ENCODE assay signal across 7 mouse cellular contexts in genomic region chr15:100761419-100762185, GRCm38 (mm10). TPM values are rescaled to one million over a fixed set of nuclear protein-coding genes. Genes with fewer than 3 reads are reported as not detected.
A peak's percentile ranks its signal among the peaks of the same experiment; 100 is the strongest.
DNase-seq lines count a peak whose midpoint lies in the region; ATAC-seq and TF ChIP-seq lines count a peak whose summit lies in the region.

Slc4a8 (plus strand) TSS chr15:100761747.

- peak; percentile 88 for DNase-seq in adrenal gland, postnatal 25 days
- DNase-seq in embryonic facial prominence, embryonic 14.5 days (ENCODE audit: low spot score): peak; percentile 95
- DNase-seq in heart, adult 8-10 months (ENCODE audit: low spot score): peak; percentile 83
- peak; percentile 87 for DNase-seq in kidney, adult 9 months
- peak; percentile 94 for DNase-seq in limb, embryonic 14.5 days (ENCODE audit: low spot score)
- peak; percentile 63 to 93 for DNase-seq in spleen, adult 2 months (ENCODE audit: low read depth in 1 of 2, low spot score in 2 of 2)

- no peaks in the 10 kb centered on the region for H3K9me3 ChIP-seq in embryonic facial prominence, embryonic 14.5 days (ENCODE audit: control insufficient read depth, low read length)
- H3K9me3 ChIP-seq in limb, embryonic 14.5 days (ENCODE audit: control insufficient read depth, low read length): no peaks in the 10 kb centered on the region
- no peaks in the 10 kb centered on the region for H3K9me3 ChIP-seq in midbrain, embryonic 16.5 days (replicated peaks; ENCODE audit: control insufficient read depth, low read length, poor library complexity, severe bottlenecking)

- H3K4me2 ChIP-seq in embryonic facial prominence, embryonic 14.5 days (ENCODE audit: low read depth, low read length): peak within 1 kb of the TSS; percentile 89
- H3K4me2 ChIP-seq in limb, embryonic 14.5 days (replicated peaks; ENCODE audit: low read depth, low read length, severe bottlenecking): peak within 1 kb of the TSS; percentile 93
- H3K4me2 ChIP-seq in midbrain, embryonic 16.5 days (ENCODE audit: low read length): peak within 1 kb of the TSS; percentile 67

- H3K4me1 ChIP-seq in embryonic facial prominence, embryonic 14.5 days (ENCODE audit: control insufficient read depth, insufficient read depth, low read length): peaks cover 6% of the 10 kb centered on the region; the same call in 1 of the 2 replicates
- H3K4me1 ChIP-seq in limb, embryonic 14.5 days (ENCODE audit: control insufficient read depth, insufficient read depth, low read length): peaks cover 10% of the 10 kb centered on the region; the same call in 1 of the 2 replicates
- H3K4me1 ChIP-seq in midbrain, embryonic 16.5 days (ENCODE audit: control insufficient read depth, insufficient read depth, low read length): peaks cover 17% of the 10 kb centered on the region
- H3K4me1 ChIP-seq in spleen, adult 2 months (ENCODE audit: control insufficient read depth, insufficient read depth, insufficient read length): peaks cover 15% of the 10 kb centered on the region

- H3K27ac ChIP-seq in embryonic facial prominence, embryonic 14.5 days (replicated peaks; ENCODE audit: low read depth, low read length): peak within 1 kb of the TSS; percentile 58; the same call in 1 of the 2 replicates
- 0 out of 2 replicates have a peak within 1 kb of the TSS, but pooled peaks have one; percentile 39 for H3K27ac ChIP-seq in limb, embryonic 14.5 days (replicated peaks; ENCODE audit: low read depth, low read length)
- peak within 1 kb of the TSS; percentile 95 for H3K27ac ChIP-seq in midbrain, embryonic 16.5 days (ENCODE audit: low read length)
- H3K27ac ChIP-seq in spleen, adult 2 months (ENCODE audit: insufficient read depth, low read length): peak within 1 kb of the TSS; percentile 74

- under 1% methylated on average over 24 of the region's 64 CpGs for WGBS in embryonic facial prominence, embryonic 14.5 days
- WGBS in limb, embryonic 14.5 days: under 1% methylated on average over 50 of the region's 64 CpGs
- WGBS in midbrain, embryonic 16.5 days: under 1% methylated on average over 62 of the region's 64 CpGs
- WGBS in spleen, adult 2 months: 1% methylated on average over 63 of the region's 64 CpGs

- H3K36me3 ChIP-seq in embryonic facial prominence, embryonic 14.5 days (ENCODE audit: control insufficient read depth, insufficient read depth, low read length): no peaks in the 10 kb centered on the region
- H3K36me3 ChIP-seq in limb, embryonic 14.5 days (ENCODE audit: control insufficient read depth, insufficient read depth, low read length): no peaks in the 10 kb centered on the region
- no peaks in the 10 kb centered on the region for H3K36me3 ChIP-seq in midbrain, embryonic 16.5 days (ENCODE audit: control insufficient read depth, insufficient read depth, low read length)
- H3K36me3 ChIP-seq in spleen, adult 2 months (ENCODE audit: control insufficient read depth, insufficient read depth, low read length): no peaks in the 10 kb centered on the region

- ATAC-seq in embryonic facial prominence, embryonic 14.5 days (ENCODE audit: low read depth): peak; percentile 96
- peak; percentile 95 for ATAC-seq in limb, embryonic 14.5 days (ENCODE audit: low FRiP score, low read depth)
- ATAC-seq in midbrain, embryonic 16.5 days: peak; percentile 95

- H3K27me3 ChIP-seq in embryonic facial prominence, embryonic 14.5 days (replicated peaks; ENCODE audit: control insufficient read depth, insufficient read depth, low read length): no peaks in the 10 kb centered on the region
- H3K27me3 ChIP-seq in limb, embryonic 14.5 days (ENCODE audit: control insufficient read depth, insufficient read depth, low read length): no peaks in the 10 kb centered on the region
- no peaks in the 10 kb centered on the region for H3K27me3 ChIP-seq in midbrain, embryonic 16.5 days (ENCODE audit: control insufficient read depth, insufficient read depth, low read depth, low read length)
- H3K27me3 ChIP-seq in spleen, adult 2 months (ENCODE audit: control insufficient read depth, insufficient read depth, low read length): peaks cover 2% of the 10 kb centered on the region; the same call in 1 of the 2 replicates

- H3K4me3 ChIP-seq in embryonic facial prominence, embryonic 14.5 days (ENCODE audit: low read depth, low read length): peak within 1 kb of the TSS; percentile 62
- peak within 1 kb of the TSS; percentile 61 for H3K4me3 ChIP-seq in limb, embryonic 14.5 days (replicated peaks; ENCODE audit: low read length)
- peak within 1 kb of the TSS; percentile 87 for H3K4me3 ChIP-seq in midbrain, embryonic 16.5 days (ENCODE audit: low read depth, low read length)
- peak within 1 kb of the TSS; percentile 80 for H3K4me3 ChIP-seq in spleen, adult 2 months (ENCODE audit: extremely low read depth, insufficient read depth, insufficient read length)

- H3K9ac ChIP-seq in embryonic facial prominence, embryonic 14.5 days (ENCODE audit: low read depth, low read length): peak within 1 kb of the TSS; percentile 66
- H3K9ac ChIP-seq in limb, embryonic 14.5 days (ENCODE audit: low read depth, low read length, severe bottlenecking): peak within 1 kb of the TSS; percentile 58
- H3K9ac ChIP-seq in midbrain, embryonic 16.5 days (ENCODE audit: low read depth, low read length): peak within 1 kb of the TSS; percentile 91

- no peak for TF ChIP-seq POLR2A in limb, embryonic 14.5 days (IDR thresholded peaks at IDR 0.05; ENCODE audit: borderline replicate concordance, extremely low read depth, insufficient read depth, insufficient read length)
- TF ChIP-seq POLR2A in spleen, adult 2 months (IDR thresholded peaks at IDR 0.05; ENCODE audit: low read depth, low read length): no peak

- TF ChIP-seq CTCF in spleen, adult 2 months (IDR thresholded peaks at IDR 0.05; ENCODE audit: extremely low read depth, insufficient read depth, insufficient read length, insufficient replicate concordance): peak; percentile 44; the same call in 1 of the 2 replicates

RNA-seq across cellular contexts. Expression of gene Slc4a8, which starts in this region (rescaled TPM):
- total RNA-seq in adrenal gland, postnatal 25 days (2021): 4.9 and 6.3 TPM in 2 replicates
- 3.1 and 4.3 TPM in 2 replicates for polyA plus RNA-seq in embryonic facial prominence, embryonic 14.5 days (2014; fragmentation: Nextera tagmentation; extraction: Ambion mirVana)
- 1 to 10 TPM; 1.9 to 4.3 (median 2.8) TPM for total RNA-seq in heart, adult 8-10 months (2022)
- polyA plus RNA-seq in limb, embryonic 14.5 days (2012; rRNA removed): 3.8 TPM in 2 replicates
- 2.9 TPM in 2 replicates for polyA plus RNA-seq in limb, embryonic 14.5 days (2014; fragmentation: Nextera tagmentation; extraction: Ambion mirVana)
- 30.5 and 31.1 TPM in 2 replicates for polyA plus RNA-seq in midbrain, embryonic 16.5 days (2015; fragmentation: Nextera tagmentation; extraction: Ambion mirVana)
- 11.0 and 13.9 TPM in 2 replicates for polyA plus RNA-seq in spleen, adult 2 months (2012; rRNA removed)

Comparison
In these comparisons a context has a peak if more than half of its experiments do, and no peak if none do; other contexts are left out.
1. Peak in every context shown above with its lines: DNase-seq, ATAC-seq, H3K4me3 ChIP-seq and H3K27ac ChIP-seq.
2. H3K27ac ChIP-seq: peak in every context shown above with its lines; median percentile 95 in midbrain, embryonic 16.5 days; 74 in spleen, adult 2 months; 58 in embryonic facial prominence, embryonic 14.5 days; 39 in limb, embryonic 14.5 days.